Mouse (Mus musculus): ENCODE measurements at regions not wholly inside any gene's neighbourhood (a gene's known extent, or its start where the extent isn't known, plus 50 kb on each side); places are given as distances from the start of the nearest gene placed in this dataset.

GRCm38 (mm10) chr8:116275014-116275413 is 229.8 kb upstream of the Dynlrb2 start:
- H3K4me3 ChIP-seq, result no peak overlapping the region
- no peaks in the 10 kb centered on the region for H3K4me1 ChIP-seq
- 65% methylated on average over 4 of the region's 4 CpGs for WGBS
- H3K27ac ChIP-seq, result no peak overlapping the region
- ATAC-seq (ENCODE audit: insufficient number of reproducible peaks, low FRiP score, low TSS enrichment, low read depth), result no peak
- no peaks in the 10 kb centered on the region for H3K9me3 ChIP-seq
- no peaks in the 10 kb centered on the region for H3K36me3 ChIP-seq
- no peak overlapping the region for H3K4me2 ChIP-seq
- no peaks in the 10 kb centered on the region for H3K27me3 ChIP-seq
- no peak overlapping the region for H3K9ac ChIP-seq

- H3K36me3 ChIP-seq, result no peaks in the 10 kb centered on the region
- no peaks in the 10 kb centered on the region for H3K27me3 ChIP-seq
- H3K4me3 ChIP-seq, result no peak overlapping the region
- H3K4me2 ChIP-seq, result no peak overlapping the region
- WGBS, result 87% methylated on average over 6 of the region's 6 CpGs
- ATAC-seq (ENCODE audit: insufficient number of reproducible peaks, low FRiP score, low TSS enrichment, low read depth), result no peak
- H3K4me1 ChIP-seq, result no peaks in the 10 kb centered on the region
- H3K9ac ChIP-seq, result no peak overlapping the region
- no peaks in the 10 kb centered on the region for H3K9me3 ChIP-seq
- H3K27ac ChIP-seq, result no peak overlapping the region
Measured at GRCm38 (mm10) chr8:116271238-116271637, 233.5 kb upstream of the Dynlrb2 start.

GRCm38 (mm10) chr8:116269393-116269792 is 235.4 kb upstream of the Dynlrb2 start:
- no peaks in the 10 kb centered on the region for H3K36me3 ChIP-seq
- no peak overlapping the region for H3K4me2 ChIP-seq
- no peaks in the 10 kb centered on the region for H3K27me3 ChIP-seq
- no peak overlapping the region for H3K4me3 ChIP-seq
- no peak overlapping the region for H3K27ac ChIP-seq
- no peak overlapping the region for H3K9ac ChIP-seq
- no peak for ATAC-seq (ENCODE audit: insufficient number of reproducible peaks, low FRiP score, low TSS enrichment, low read depth)
- H3K9me3 ChIP-seq, result no peaks in the 10 kb centered on the region
- no peaks in the 10 kb centered on the region for H3K4me1 ChIP-seq

- whole genome bisulfite sequencing, result 88% methylated on average over 2 of the region's 2 CpGs
- no peak for ATAC-seq (ENCODE audit: insufficient number of reproducible peaks, low FRiP score, low TSS enrichment, low read depth)
- Histone ChIP-seq H3K36me3 (no peaks in the 10 kb centered on the region), H3K27ac (no peak overlapping the region), H3K9me3 (no peaks in the 10 kb centered on the region), H3K4me2 (no peak overlapping the region), H3K4me1 (no peaks in the 10 kb centered on the region), H3K9ac (no peak overlapping the region), H3K4me3 (no peak overlapping the region), H3K27me3 (no peaks in the 10 kb centered on the region)
Measured at GRCm38 (mm10) chr8:116268685-116269084, 236.1 kb upstream of the Dynlrb2 start.

GRCm38 (mm10) chr8:116268161-116268560 is 236.6 kb upstream of the Dynlrb2 start:
- ATAC-seq (ENCODE audit: insufficient number of reproducible peaks, low FRiP score, low TSS enrichment, low read depth), result no peak
- no peaks in the 10 kb centered on the region for H3K27me3 ChIP-seq
- no peaks in the 10 kb centered on the region for H3K4me1 ChIP-seq
- H3K27ac ChIP-seq, result no peak overlapping the region
- no peak overlapping the region for H3K9ac ChIP-seq
- WGBS, result 63% methylated on average over 9 of the region's 9 CpGs
- no peak overlapping the region for H3K4me2 ChIP-seq
- H3K4me3 ChIP-seq, result no peak overlapping the region
- no peaks in the 10 kb centered on the region for H3K36me3 ChIP-seq
- no peaks in the 10 kb centered on the region for H3K9me3 ChIP-seq

- H3K9ac ChIP-seq, result no peak overlapping the region
- H3K4me3 ChIP-seq, result no peak overlapping the region
- no peak for ATAC-seq (ENCODE audit: insufficient number of reproducible peaks, low FRiP score, low TSS enrichment, low read depth)
- no peaks in the 10 kb centered on the region for H3K4me1 ChIP-seq
- H3K36me3 ChIP-seq, result no peaks in the 10 kb centered on the region
- H3K9me3 ChIP-seq, result no peaks in the 10 kb centered on the region
- no peak overlapping the region for H3K4me2 ChIP-seq
- no peak overlapping the region for H3K27ac ChIP-seq
- H3K27me3 ChIP-seq, result no peaks in the 10 kb centered on the region
- WGBS, result 79% methylated on average over 4 of the region's 4 CpGs
Measured at GRCm38 (mm10) chr8:116267021-116267420, 237.8 kb upstream of the Dynlrb2 start.

GRCm38 (mm10) chr8:116265591-116265990 is 239.2 kb upstream of the Dynlrb2 start:
- H3K4me2 ChIP-seq, result no peak overlapping the region
- no peak overlapping the region for H3K9ac ChIP-seq
- 95% methylated on average over 3 of the region's 3 CpGs for WGBS
- no peaks in the 10 kb centered on the region for H3K4me1 ChIP-seq
- no peaks in the 10 kb centered on the region for H3K9me3 ChIP-seq
- no peaks in the 10 kb centered on the region for H3K36me3 ChIP-seq
- H3K27ac ChIP-seq, result no peak overlapping the region
- H3K27me3 ChIP-seq, result no peaks in the 10 kb centered on the region
- no peak overlapping the region for H3K4me3 ChIP-seq
- ATAC-seq (ENCODE audit: insufficient number of reproducible peaks, low FRiP score, low TSS enrichment, low read depth), result no peak

GRCm38 (mm10) chr8:116264078-116264477 is 240.7 kb upstream of the Dynlrb2 start:
- Histone ChIP-seq H3K27ac (no peak overlapping the region), H3K36me3 (no peaks in the 10 kb centered on the region), H3K9ac (no peak overlapping the region), H3K4me3 (no peak overlapping the region), H3K4me2 (no peak overlapping the region), H3K9me3 (no peaks in the 10 kb centered on the region), H3K4me1 (no peaks in the 10 kb centered on the region), H3K27me3 (no peaks in the 10 kb centered on the region)
- ATAC-seq (ENCODE audit: insufficient number of reproducible peaks, low FRiP score, low TSS enrichment, low read depth), result no peak
- WGBS, result 92% methylated on average over 3 of the region's 3 CpGs

- H3K36me3 ChIP-seq, result no peaks in the 10 kb centered on the region
- H3K27me3 ChIP-seq, result no peaks in the 10 kb centered on the region
- no peak overlapping the region for H3K4me2 ChIP-seq
- no peak overlapping the region for H3K4me3 ChIP-seq
- no peaks in the 10 kb centered on the region for H3K9me3 ChIP-seq
- no peak for ATAC-seq (ENCODE audit: insufficient number of reproducible peaks, low FRiP score, low TSS enrichment, low read depth)
- WGBS, result 32% methylated on average over 2 of the region's 2 CpGs
- H3K9ac ChIP-seq, result no peak overlapping the region
- H3K27ac ChIP-seq, result no peak overlapping the region
- no peaks in the 10 kb centered on the region for H3K4me1 ChIP-seq
Measured at GRCm38 (mm10) chr8:116261286-116261685, 243.5 kb upstream of the Dynlrb2 start.

GRCm38 (mm10) chr8:116255398-116255797 is 249.4 kb upstream of the Dynlrb2 start:
- Histone ChIP-seq H3K4me1 (no peaks in the 10 kb centered on the region), H3K9ac (no peak overlapping the region), H3K36me3 (no peaks in the 10 kb centered on the region), H3K4me2 (no peak overlapping the region), H3K4me3 (no peak overlapping the region), H3K27ac (no peak overlapping the region), H3K27me3 (no peaks in the 10 kb centered on the region), H3K9me3 (no peaks in the 10 kb centered on the region)
- no peak for ATAC-seq (ENCODE audit: insufficient number of reproducible peaks, low FRiP score, low TSS enrichment, low read depth)
- WGBS, result 59% methylated on average over 5 of the region's 5 CpGs

- Histone ChIP-seq H3K4me1 (no peaks in the 10 kb centered on the region), H3K36me3 (no peaks in the 10 kb centered on the region), H3K4me2 (no peak overlapping the region), H3K27ac (no peak overlapping the region), H3K9ac (no peak overlapping the region), H3K27me3 (no peaks in the 10 kb centered on the region), H3K9me3 (no peaks in the 10 kb centered on the region), H3K4me3 (no peak overlapping the region)
- ATAC-seq (ENCODE audit: insufficient number of reproducible peaks, low FRiP score, low TSS enrichment, low read depth), result no peak
- 50% methylated on average over 7 of the region's 7 CpGs for WGBS
Measured at GRCm38 (mm10) chr8:116252455-116253216, 252.1 kb upstream of the Dynlrb2 start.

- no peak overlapping the region for H3K4me2 ChIP-seq
- WGBS, result 89% methylated on average over 1 of the region's 1 CpGs
- ATAC-seq (ENCODE audit: insufficient number of reproducible peaks, low FRiP score, low TSS enrichment, low read depth), result no peak
- no peaks in the 10 kb centered on the region for H3K9me3 ChIP-seq
- no peak overlapping the region for H3K27ac ChIP-seq
- no peak overlapping the region for H3K9ac ChIP-seq
- no peaks in the 10 kb centered on the region for H3K36me3 ChIP-seq
- H3K27me3 ChIP-seq, result no peaks in the 10 kb centered on the region
- H3K4me1 ChIP-seq, result peaks cover 2% of the 10 kb centered on the region; the same call in 1 of the 2 replicates
- no peak overlapping the region for H3K4me3 ChIP-seq
Measured at GRCm38 (mm10) chr8:116248398-116248797, 256.4 kb upstream of the Dynlrb2 start.

- WGBS, result 36% methylated on average over 8 of the region's 8 CpGs
- Histone ChIP-seq H3K4me2 (no peak overlapping the region), H3K9ac (no peak overlapping the region), H3K9me3 (no peaks in the 10 kb centered on the region), H3K4me1 (peaks cover 7% of the 10 kb centered on the region; the same call in 1 of the 2 replicates), H3K4me3 (no peak overlapping the region), H3K36me3 (no peaks in the 10 kb centered on the region), H3K27ac (no peak overlapping the region), H3K27me3 (peaks cover 8% of the 10 kb centered on the region; the same call in 1 of the 2 replicates)
- ATAC-seq (ENCODE audit: insufficient number of reproducible peaks, low FRiP score, low TSS enrichment, low read depth), result no peak
Measured at GRCm38 (mm10) chr8:116243493-116243892, 261.3 kb upstream of the Dynlrb2 start.

All from limb, embryonic 15.5 days (tissue).